Mouse (Mus musculus) megakaryocyte, embryonic 14.5 days (primary cell): ENCODE measurements around the gene Arfgap3. TPM values are rescaled to one million over a fixed set of nuclear protein-coding genes. Genes with fewer than 3 reads are reported as not detected.
"Not testable (repeated sequence)": the region's sequence is repeated elsewhere in the genome, so short reads cannot be mapped to it uniquely, and the experiment has no call there.

Source experiments
- H3K27me3 ChIP-seq: replicated peaks from 2 replicates; pipeline ENCODE3; 2012; ENCODE audit warnings: inconsistent platforms
- H3K36me3 ChIP-seq: replicated peaks from 2 replicates; pipeline ENCODE3; 2012; ENCODE audit warnings: low read length, inconsistent platforms, mixed read lengths
- H3K4me1 ChIP-seq: 2 replicates; pipeline ENCODE4 v1.6.1; 2012; ENCODE audit warnings: inconsistent platforms
- H3K4me3 ChIP-seq: replicated peaks from 2 replicates; pipeline ENCODE3; 2012; ENCODE audit warnings: moderate library complexity, mild to moderate bottlenecking, inconsistent platforms
- H3K9me3 ChIP-seq: 2 replicates; pipeline ENCODE4 v1.6.1; 2012; ENCODE audit warnings: inconsistent platforms
- FLI1 ChIP-seq: IDR thresholded peaks from 2 replicates; pipeline ENCODE4 v1.6.1; 2012; ENCODE audit warnings: low read length, inconsistent platforms, mixed read lengths
- GATA1 ChIP-seq: IDR thresholded peaks from 3 replicates; pipeline ENCODE4 v1.6.1; 2012; ENCODE audit warnings: mixed read lengths, low read length, inconsistent platforms, borderline replicate concordance
- polyA plus RNA-seq: library from polyadenylated mRNA; stranded (reverse); fragments of >175 nt; gene quantifications from 2 replicates; pipeline ENCODE4 v1.2.3, GENCODE M21; 2012; ENCODE audit warnings: low replicate concordance; ENCODE audit not compliant: insufficient read depth

Gene Arfgap3
- polyA plus RNA-seq, 1 experiment: 22.6 TPM

- Histone ChIP-seq H3K9me3 (peaks cover 22% of the 10 kb centered on the region), H3K36me3 (no peaks in the 10 kb centered on the region), H3K27me3 (peaks cover 18% of the 10 kb centered on the region), H3K4me3 (no peak overlapping the region), H3K4me1 (peaks cover 3% of the 10 kb centered on the region; the same call in 1 of the 2 replicates)
- TF ChIP-seq FLI1 (no peak), GATA1 (no peak)
These were observed 68.7 kb downstream of the Arfgap3 start for GRCm38 (mm10) chr15:83281303-83281702.

- Histone ChIP-seq H3K27me3 (peaks cover 22% of the 10 kb centered on the region), H3K4me3 (no peak overlapping the region), H3K9me3 (peaks cover 33% of the 10 kb centered on the region), H3K36me3 (no peaks in the 10 kb centered on the region), H3K4me1 (peaks cover 3% of the 10 kb centered on the region; the same call in 1 of the 2 replicates)
- TF ChIP-seq GATA1: no peak
- no peak for TF ChIP-seq FLI1
These were observed 71.5 kb downstream of the Arfgap3 start for GRCm38 (mm10) chr15:83278579-83278978.

GRCm38 (mm10) chr15:83277451-83277850 lies 72.6 kb downstream of the Arfgap3 start:
- no peak for TF ChIP-seq GATA1
- TF ChIP-seq FLI1: no peak
- Histone ChIP-seq H3K4me1 (peaks cover 3% of the 10 kb centered on the region; the same call in 1 of the 2 replicates), H3K4me3 (no peak overlapping the region), H3K36me3 (no peaks in the 10 kb centered on the region), H3K27me3 (peaks cover 25% of the 10 kb centered on the region), H3K9me3 (peaks cover 33% of the 10 kb centered on the region)

GRCm38 (mm10) chr15:83274237-83274636 lies 75.8 kb downstream of the Arfgap3 start:
- not testable (repeated sequence) for H3K36me3 ChIP-seq, H3K4me1 ChIP-seq, H3K4me3 ChIP-seq
- peaks cover 33% of the 10 kb centered on the region for H3K9me3 ChIP-seq
- peaks cover 12% of the 10 kb centered on the region for H3K27me3 ChIP-seq

- Histone ChIP-seq H3K27me3 (peaks cover 12% of the 10 kb centered on the region), H3K4me3 (no peak overlapping the region), H3K9me3 (peaks cover 26% of the 10 kb centered on the region), H3K4me1 (peaks cover under 1% of the 10 kb centered on the region; the same call in 1 of the 2 replicates), H3K36me3 (no peaks in the 10 kb centered on the region)
- TF ChIP-seq FLI1: no peak
- TF ChIP-seq GATA1: no peak
These were observed 77.0 kb downstream of the Arfgap3 start for GRCm38 (mm10) chr15:83273017-83273416.

GRCm38 (mm10) chr15:83271221-83271620 lies 78.8 kb downstream of the Arfgap3 start:
- Histone ChIP-seq H3K9me3 (peaks cover 11% of the 10 kb centered on the region), H3K27me3 (peaks cover 15% of the 10 kb centered on the region)
- H3K4me1 ChIP-seq, H3K4me3 ChIP-seq, H3K36me3 ChIP-seq: not testable (repeated sequence)

GRCm38 (mm10) chr15:83269985-83270384 lies 80.1 kb downstream of the Arfgap3 start:
- not testable (repeated sequence) for H3K9me3 ChIP-seq, H3K4me3 ChIP-seq, H3K4me1 ChIP-seq, H3K36me3 ChIP-seq
- H3K27me3 ChIP-seq: peaks cover 15% of the 10 kb centered on the region

GRCm38 (mm10) chr15:83268428-83268827 lies 81.6 kb downstream of the Arfgap3 start:
- not testable (repeated sequence) for H3K9me3 ChIP-seq, H3K36me3 ChIP-seq, H3K4me3 ChIP-seq, H3K4me1 ChIP-seq
- H3K27me3 ChIP-seq: peaks cover 16% of the 10 kb centered on the region

- H3K9me3 ChIP-seq: no peaks in the 10 kb centered on the region
- no peak overlapping the region for H3K4me3 ChIP-seq
- no peaks in the 10 kb centered on the region for H3K36me3 ChIP-seq
- peaks cover 25% of the 10 kb centered on the region for H3K27me3 ChIP-seq
- no peaks in the 10 kb centered on the region for H3K4me1 ChIP-seq
- no peak for TF ChIP-seq FLI1
- TF ChIP-seq GATA1: no peak
These were observed 84.8 kb downstream of the Arfgap3 start for GRCm38 (mm10) chr15:83265269-83265668.

- H3K4me3 ChIP-seq: no peak overlapping the region
- no peaks in the 10 kb centered on the region for H3K36me3 ChIP-seq
- H3K4me1 ChIP-seq: no peaks in the 10 kb centered on the region
- peaks cover 25% of the 10 kb centered on the region for H3K27me3 ChIP-seq
- no peaks in the 10 kb centered on the region for H3K9me3 ChIP-seq
- no peak for TF ChIP-seq GATA1
- no peak for TF ChIP-seq FLI1
These were observed 86.6 kb downstream of the Arfgap3 start for GRCm38 (mm10) chr15:83263405-83263804.

GRCm38 (mm10) chr15:83257906-83258305 lies 92.1 kb downstream of the Arfgap3 start:
- Histone ChIP-seq H3K36me3 (no peaks in the 10 kb centered on the region), H3K4me1 (no peaks in the 10 kb centered on the region), H3K4me3 (no peak overlapping the region), H3K9me3 (peaks cover 14% of the 10 kb centered on the region), H3K27me3 (peaks cover 26% of the 10 kb centered on the region)
- no peak for TF ChIP-seq GATA1
